Mouse (Mus musculus) olfactory bulb, adult 2 months (tissue): ENCODE data around the gene B4galt3.

ENCODE experiments used
- CTCF ChIP-seq: fragments of 200-500 bp; IDR thresholded peaks from 2 replicates; pipeline ENCODE4 v1.5.1; 2012; ENCODE audit warnings: low read depth, mild to moderate bottlenecking, low read length, moderate library complexity; ENCODE audit not compliant: insufficient read depth
- POLR2A ChIP-seq: fragments of 200-500 bp; IDR thresholded peaks from 2 replicates; pipeline ENCODE4 v1.6.1; 2012; ENCODE audit warnings: mild to moderate bottlenecking, low read depth, low read length, moderate library complexity; ENCODE audit not compliant: insufficient read depth

GRCm38 (mm10) chr1:171235791-171236190, 34.3 kb upstream of the B4galt3 start:
- TF ChIP-seq CTCF, result no peak
- TF ChIP-seq POLR2A, result no peak
